24 mouse cellular contexts compared by ENCODE assay signal in the genomic region with DNA sequence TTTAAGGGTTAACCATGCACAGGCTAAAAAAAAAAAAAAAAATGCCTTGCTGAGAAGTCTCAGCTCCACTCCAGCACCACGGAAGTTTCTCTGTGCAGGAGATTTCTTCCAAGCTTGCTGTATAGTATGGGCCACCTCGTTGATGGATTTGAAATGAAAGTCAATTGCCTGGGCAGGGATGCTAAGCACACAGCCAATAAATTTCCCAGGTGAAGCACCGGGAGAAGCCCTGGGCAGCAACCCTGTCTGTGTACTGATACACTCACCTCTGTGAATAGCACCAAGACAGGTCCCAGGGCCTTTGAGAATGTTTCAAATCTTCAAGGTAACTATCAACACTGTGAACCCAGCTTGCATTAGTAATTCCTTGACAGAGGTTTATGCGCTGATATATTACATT. TPM values are rescaled to one million over a fixed set of nuclear protein-coding genes. Genes with fewer than 3 reads are reported as not detected.
DNase-seq lines count a peak whose midpoint lies in the region; ATAC-seq and TF ChIP-seq lines count a peak whose summit lies in the region.
"Had no signal": no experiment of that assay in that cellular context is flagged by ENCODE, and none has a peak within 500 bp of the region (broad histone marks: within the 10 kb centered on the region; RNA-seq: fewer than 3 reads in every experiment).

No protein-coding gene starts in this region.

- TF ChIP-seq CTCF in hindbrain, postnatal 0 days (IDR thresholded peaks at IDR 0.05; ENCODE audit: low read depth): no peak

- no peaks in the 10 kb centered on the region for H3K9me3 ChIP-seq in heart, embryonic 11.5 days (replicated peaks; ENCODE audit: control insufficient read depth, low read length)
- no peaks in the 10 kb centered on the region for H3K9me3 ChIP-seq in hindbrain, embryonic 16.5 days (ENCODE audit: control insufficient read depth, low read length)
- H3K9me3 ChIP-seq in hindbrain, postnatal 0 days (ENCODE audit: low read length): no peaks in the 10 kb centered on the region
- no peaks in the 10 kb centered on the region for H3K9me3 ChIP-seq in ES-E14 (ENCODE audit: control insufficient read depth, insufficient read depth, low read depth, low read length)
- H3K9me3 ChIP-seq: embryonic facial prominence, embryonic 13.5 days; embryonic facial prominence, embryonic 15.5 days; forebrain, embryonic 10.5 days; forebrain, embryonic 12.5 days had no signal

- H3K27ac ChIP-seq in heart, embryonic 11.5 days (ENCODE audit: low read depth, low read length): no peak overlapping the region
- no peak overlapping the region for H3K27ac ChIP-seq in hindbrain, embryonic 16.5 days (ENCODE audit: low read depth, low read length)
- H3K27ac ChIP-seq in hindbrain, postnatal 0 days: no peak overlapping the region
- H3K27ac ChIP-seq in ES-E14 (ENCODE audit: insufficient read depth, low read depth, low read length, poor library complexity, severe bottlenecking): no peak overlapping the region
- H3K27ac ChIP-seq: embryonic facial prominence, embryonic 13.5 days; embryonic facial prominence, embryonic 15.5 days; forebrain, embryonic 10.5 days; forebrain, embryonic 12.5 days had no signal

- H3K36me3 ChIP-seq in heart, embryonic 11.5 days (ENCODE audit: control insufficient read depth, insufficient read depth, low read length): no peaks in the 10 kb centered on the region
- H3K36me3 ChIP-seq in hindbrain, embryonic 16.5 days (ENCODE audit: control insufficient read depth, insufficient read depth, low read length): no peaks in the 10 kb centered on the region
- no peaks in the 10 kb centered on the region for H3K36me3 ChIP-seq in hindbrain, postnatal 0 days (ENCODE audit: insufficient read depth, low read length)
- no peaks in the 10 kb centered on the region; the same call in 1 of the 2 replicates for H3K36me3 ChIP-seq in ES-E14 (ENCODE audit: control insufficient read depth, insufficient read depth, low read length, poor library complexity, severe bottlenecking)
- H3K36me3 ChIP-seq: embryonic facial prominence, embryonic 13.5 days; embryonic facial prominence, embryonic 15.5 days; forebrain, embryonic 10.5 days; forebrain, embryonic 12.5 days had no signal

- in situ Hi-C loops in ES-E14 (cut with MboI; ENCODE audit: low sequenced_read_pairs in 2 of 2, unreplicated experiment in 2 of 2): no loop called here

- H3K9ac ChIP-seq in heart, embryonic 11.5 days (ENCODE audit: low read depth, low read length): no peak overlapping the region
- H3K9ac ChIP-seq in hindbrain, embryonic 16.5 days (ENCODE audit: low read depth, low read length): peak overlapping the region; percentile 25; the same call in 1 of the 2 replicates
- no peak overlapping the region for H3K9ac ChIP-seq in hindbrain, postnatal 0 days (replicated peaks; ENCODE audit: low read length)
- H3K9ac ChIP-seq in ES-E14 (ENCODE audit: insufficient read depth, low read depth, low read length, poor library complexity, severe bottlenecking): no peak overlapping the region; the same call in 1 of the 2 replicates
- H3K9ac ChIP-seq: embryonic facial prominence, embryonic 13.5 days; embryonic facial prominence, embryonic 15.5 days; forebrain, embryonic 12.5 days had no signal

- no peak for ATAC-seq in heart, embryonic 11.5 days (replicated peaks; ENCODE audit: insufficient number of reproducible peaks, low FRiP score, low TSS enrichment)
- ATAC-seq in hindbrain, embryonic 16.5 days: no peak
- ATAC-seq in hindbrain, postnatal 0 days: no peak
- ATAC-seq: CD4-positive, CD25-positive, alpha-beta regulatory T cell, adult 4 months; forebrain, embryonic 14.5 days; forebrain, embryonic 16.5 days had no signal

- WGBS in heart, embryonic 11.5 days (ENCODE audit: insufficient replicate concordance): 52% methylated on average over 4 of the region's 4 CpGs
- 38% methylated on average over 4 of the region's 4 CpGs for WGBS in hindbrain, embryonic 16.5 days
- 45% methylated on average over 4 of the region's 4 CpGs for WGBS in hindbrain, postnatal 0 days

- peak; percentile 70 for DNase-seq in heart, adult 11 months
- no peak for DNase-seq in hindbrain, postnatal 0 days (ENCODE audit: low spot score)
- no peak for DNase-seq in ES-E14 (ENCODE audit: low read depth, low spot score)
- DNase-seq: adrenal gland, adult 2 months; adrenal gland, postnatal 10 days; adrenal gland, postnatal 25 days; B cell, adult 2 months; cerebellum, adult 11 months; cerebellum, adult 8-10 months; cerebellum, adult 9-11 months had no signal

- H3K27me3 ChIP-seq in heart, embryonic 11.5 days (ENCODE audit: control insufficient read depth, insufficient read depth, low read length): no peaks in the 10 kb centered on the region
- H3K27me3 ChIP-seq in hindbrain, embryonic 16.5 days (replicated peaks; ENCODE audit: control insufficient read depth, insufficient read depth, low read length): no peaks in the 10 kb centered on the region
- H3K27me3 ChIP-seq in hindbrain, postnatal 0 days (ENCODE audit: insufficient read depth, low read length): no peaks in the 10 kb centered on the region
- H3K27me3 ChIP-seq: CH12.LX; embryonic facial prominence, embryonic 13.5 days; embryonic facial prominence, embryonic 15.5 days; forebrain, embryonic 12.5 days had no signal

- no peak overlapping the region for H3K4me2 ChIP-seq in heart, embryonic 11.5 days
- H3K4me2 ChIP-seq in hindbrain, embryonic 16.5 days (ENCODE audit: low read length): no peak overlapping the region
- no peak overlapping the region for H3K4me2 ChIP-seq in hindbrain, postnatal 0 days (ENCODE audit: low read depth, low read length)
- H3K4me2 ChIP-seq: embryonic facial prominence, embryonic 13.5 days; embryonic facial prominence, embryonic 15.5 days; forebrain, embryonic 12.5 days had no signal

- H3K4me1 ChIP-seq in heart, embryonic 11.5 days (ENCODE audit: control insufficient read depth, insufficient read depth, low read length): peaks cover 26% of the 10 kb centered on the region
- H3K4me1 ChIP-seq in hindbrain, embryonic 16.5 days (ENCODE audit: control insufficient read depth, insufficient read depth, low read depth, low read length): peaks cover 21% of the 10 kb centered on the region
- peaks cover 11% of the 10 kb centered on the region for H3K4me1 ChIP-seq in hindbrain, postnatal 0 days (ENCODE audit: insufficient read depth, low read length)
- peaks cover 13 to 22% of the 10 kb centered on the region in 2 experiments for H3K4me1 ChIP-seq in ES-E14 (ENCODE audit: control insufficient read depth in 2 of 2, insufficient read depth in 2 of 2, low read length in 2 of 2, poor library complexity in 1 of 2)
- H3K4me1 ChIP-seq: embryonic facial prominence, embryonic 13.5 days; embryonic facial prominence, embryonic 15.5 days had no signal

- H3K4me3 ChIP-seq in heart, embryonic 11.5 days (ENCODE audit: low read depth, low read length): no peak overlapping the region
- no peak overlapping the region for H3K4me3 ChIP-seq in hindbrain, embryonic 16.5 days (ENCODE audit: low read length)
- no peak overlapping the region for H3K4me3 ChIP-seq in hindbrain, postnatal 0 days (ENCODE audit: low read length)
- H3K4me3 ChIP-seq in ES-E14 (ENCODE audit: insufficient read depth in 1 of 2, low read depth in 1 of 2, low read length in 2 of 2, poor library complexity in 1 of 2, severe bottlenecking in 1 of 2): no peak overlapping the region
- H3K4me3 ChIP-seq: embryonic facial prominence, embryonic 13.5 days; embryonic facial prominence, embryonic 15.5 days; erythroblast, embryonic 14.5 days; forebrain, embryonic 10.5 days; forebrain, embryonic 12.5 days had no signal

TF ChIP-seq in ES-E14, 5 proteins besides CTCF, POLR2A, EP300 and RAD21:
- TF ChIP-seq CHD2 (IDR thresholded peaks at IDR 0.05; ENCODE audit: low read depth, low read length) (no peak), ZNF384 (IDR thresholded peaks at IDR 0.05; ENCODE audit: low read depth, low read length) (peak; percentile 65; the same call in 1 of the 2 replicates)

RNA-seq across cellular contexts. Expression of gene 1700086D15Rik, which starts 47.6 kb away (rescaled TPM):
- polyA plus RNA-seq in heart, embryonic 11.5 days (2014; fragmentation: Nextera tagmentation; extraction: Ambion mirVana): 0.43 TPM in 1 of 2 replicates, not detected in the other
- polyA plus RNA-seq in hindbrain, embryonic 16.5 days (2015; fragmentation: Nextera tagmentation; extraction: Ambion mirVana): 0.19 TPM in 1 of 2 replicates, not detected in the other
- 0.94 and 3.2 TPM in 2 replicates for total RNA-seq in hindbrain, postnatal 0 days (2014; rRNA removed)
- 0.39 and 0.59 TPM in 2 replicates for polyA plus RNA-seq in hindbrain, postnatal 0 days (2015; fragmentation: Nextera tagmentation; extraction: Ambion mirVana)
- total RNA-seq in ES-E14 (2012; rRNA removed): 1.1 and 1.7 TPM in 2 replicates
- total RNA-seq: adrenal gland, adult 2 months; adrenal gland, postnatal 25 days; CH12.LX; common myeloid progenitor, adult 5-6 weeks; MEL had no signal
- polyA plus RNA-seq: adrenal gland, adult 2 months; CD4-positive, CD25-positive, alpha-beta regulatory T cell, adult 4 months; embryonic facial prominence, embryonic 11.5 days; embryonic facial prominence, embryonic 13.5 days; embryonic facial prominence, embryonic 15.5 days; erythroblast, embryonic 14.5 days; forebrain, embryonic 10.5 days; forebrain, embryonic 14.5 days; forebrain, embryonic 16.5 days had no signal

RNA-seq across cellular contexts. Expression of gene Arhgap44, which starts 50.7 kb away (rescaled TPM):
- polyA plus RNA-seq in heart, embryonic 11.5 days (2014; fragmentation: Nextera tagmentation; extraction: Ambion mirVana): 10.1 and 12.4 TPM in 2 replicates
- polyA plus RNA-seq in hindbrain, embryonic 16.5 days (2015; fragmentation: Nextera tagmentation; extraction: Ambion mirVana): 20.7 and 21.8 TPM in 2 replicates
- total RNA-seq in hindbrain, postnatal 0 days (2014; rRNA removed): 40.7 and 43.1 TPM in 2 replicates
- 21.3 and 23.0 TPM in 2 replicates for polyA plus RNA-seq in hindbrain, postnatal 0 days (2015; fragmentation: Nextera tagmentation; extraction: Ambion mirVana)
- total RNA-seq in ES-E14 (2012; rRNA removed): 8.8 and 9.5 TPM in 2 replicates
- total RNA-seq: CH12.LX; common myeloid progenitor, adult 5-6 weeks; MEL had no signal
- polyA plus RNA-seq: erythroblast, embryonic 14.5 days had no signal
